Mouse (Mus musculus) A20 (cell line): ENCODE data around the gene Nrbp1.
"Not testable (repeated sequence)": the region's sequence is repeated elsewhere in the genome, so short reads cannot be mapped to it uniquely, and the experiment has no call there.

Source experiments
- DNase-seq: peaks from one replicate; pipeline ENCODE4 v3.0.0-alpha.2; 2011; ENCODE audit warnings: low read depth, low spot score

Gene Nrbp1

DNA sequence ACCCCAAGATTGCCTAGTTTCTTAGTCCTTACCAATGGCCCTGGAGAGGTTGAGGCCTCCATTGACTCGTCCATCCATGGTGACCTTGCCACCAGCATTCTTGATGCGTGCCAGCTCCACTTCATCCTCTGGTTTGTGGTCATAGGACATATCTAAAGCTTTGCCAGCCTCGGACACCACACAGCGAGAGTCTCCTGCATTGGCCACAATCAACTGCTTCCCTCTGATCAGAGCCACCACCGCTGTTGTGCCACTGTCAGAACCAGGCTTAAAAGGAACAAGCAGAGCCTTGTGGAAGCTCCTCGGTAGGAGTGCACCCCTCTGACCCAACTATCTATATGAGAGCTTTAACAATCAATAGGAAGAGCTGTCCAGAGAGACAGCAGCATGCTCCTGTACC, 36.2 kb upstream of the Nrbp1 start:
- no peak for DNase-seq

DNA sequence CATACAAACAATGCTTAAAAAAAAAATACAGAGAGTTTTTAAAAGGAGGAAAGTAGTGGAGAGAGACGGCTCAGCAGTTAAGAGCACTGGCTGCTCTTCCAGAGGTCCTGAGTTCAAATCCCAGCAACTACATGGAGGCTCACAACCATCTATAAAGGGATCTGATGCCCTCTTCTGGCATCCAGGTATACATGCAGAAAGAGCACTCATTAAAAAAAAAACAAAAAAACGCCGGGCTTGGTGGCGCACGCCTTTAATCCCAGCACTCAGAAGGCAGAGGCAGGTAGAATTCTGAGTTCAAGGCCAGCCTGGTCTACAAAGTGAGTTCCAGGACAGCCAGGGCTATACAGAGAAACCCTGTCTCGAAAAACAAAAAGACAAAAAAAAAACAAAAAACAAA, 24.1 kb upstream of the Nrbp1 start:
- DNase-seq = not testable (repeated sequence)

DNA sequence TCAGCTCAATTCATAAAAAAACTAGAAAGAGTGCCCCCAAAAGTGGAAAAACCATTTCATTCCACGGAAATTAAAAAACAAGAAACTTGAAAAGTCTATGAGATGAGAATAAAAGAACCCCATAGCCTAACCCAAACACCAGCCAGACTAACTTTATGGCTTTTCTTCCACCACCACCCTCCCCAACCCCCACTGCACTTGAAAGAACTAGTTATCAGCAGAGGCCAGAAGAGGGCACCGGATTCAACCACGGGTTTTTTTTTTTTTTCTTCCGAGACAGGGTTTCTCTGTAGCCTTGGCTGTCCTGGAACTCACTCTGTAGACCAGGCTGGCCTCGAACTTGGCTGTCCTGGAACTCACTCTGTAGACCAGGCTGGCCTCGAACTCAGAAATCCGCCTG, 22.4 kb upstream of the Nrbp1 start:
- peak; percentile 62 for DNase-seq

DNA sequence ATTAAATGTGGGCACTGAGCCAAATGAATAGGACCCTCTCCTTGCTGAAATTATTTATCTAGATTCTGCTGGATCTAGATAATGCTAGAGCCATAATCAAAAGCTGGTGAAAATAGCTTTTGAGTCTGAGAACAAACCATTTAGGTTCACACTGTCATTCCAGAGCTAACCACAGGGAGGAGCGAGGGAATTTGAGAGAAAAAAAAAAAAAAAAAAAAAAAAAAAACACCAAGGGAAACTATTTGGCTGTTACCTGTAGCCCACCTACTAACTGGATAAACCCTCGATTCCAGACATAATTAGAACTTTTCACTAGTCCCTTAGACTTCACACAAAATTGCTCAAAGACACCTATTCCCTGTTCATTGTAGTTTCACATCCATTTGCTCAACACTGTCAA, 21.6 kb upstream of the Nrbp1 start:
- DNase-seq = peak; percentile 38

DNA sequence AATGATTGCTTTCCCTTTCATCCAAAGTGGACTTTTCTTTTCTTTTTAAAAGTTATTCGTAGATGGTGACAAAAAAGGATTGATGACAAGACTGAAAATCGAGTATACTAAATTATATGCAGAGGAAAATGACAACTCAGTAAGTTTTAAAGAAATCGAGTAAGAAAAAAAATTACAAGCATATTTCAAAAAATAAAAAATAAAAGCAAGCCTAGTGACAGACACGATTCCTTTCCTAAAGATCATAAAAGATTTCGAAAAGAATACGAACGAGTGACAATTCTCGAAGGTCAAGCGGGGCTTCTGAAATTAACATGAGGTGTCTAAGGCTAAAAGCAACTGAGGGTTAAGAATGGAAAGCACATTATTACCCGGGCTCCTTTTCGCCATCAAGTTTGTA, 21.2 kb upstream of the Nrbp1 start:
- peak; percentile 28 for DNase-seq

DNA sequence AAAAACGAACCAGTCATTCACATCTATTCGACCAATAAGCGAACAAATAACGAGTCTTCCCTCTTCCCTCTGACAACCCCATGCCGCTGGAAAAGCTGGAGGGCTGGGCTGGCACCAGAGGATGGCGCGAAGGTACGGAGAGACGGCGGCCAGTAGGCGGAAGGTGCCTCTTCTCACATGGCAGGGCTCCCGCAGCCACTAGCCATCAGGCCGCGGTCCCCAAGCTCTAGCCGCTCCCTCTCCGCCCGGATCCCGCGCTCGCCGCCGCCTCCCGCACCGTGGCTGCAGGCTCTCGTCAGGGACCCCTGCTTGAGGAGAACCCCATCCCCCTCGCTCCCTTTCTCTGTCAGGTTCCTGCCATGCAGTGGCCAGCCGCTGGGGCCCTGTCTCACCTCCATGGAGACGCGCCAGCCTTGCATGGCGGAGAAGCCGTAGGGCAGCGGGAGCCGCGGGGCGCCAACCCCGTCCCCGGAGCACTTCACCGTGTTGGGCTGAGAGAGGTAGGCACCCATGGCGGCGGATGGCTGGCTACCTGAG, 20.7 kb upstream of the Nrbp1 start:
- DNase-seq = no peak

DNA sequence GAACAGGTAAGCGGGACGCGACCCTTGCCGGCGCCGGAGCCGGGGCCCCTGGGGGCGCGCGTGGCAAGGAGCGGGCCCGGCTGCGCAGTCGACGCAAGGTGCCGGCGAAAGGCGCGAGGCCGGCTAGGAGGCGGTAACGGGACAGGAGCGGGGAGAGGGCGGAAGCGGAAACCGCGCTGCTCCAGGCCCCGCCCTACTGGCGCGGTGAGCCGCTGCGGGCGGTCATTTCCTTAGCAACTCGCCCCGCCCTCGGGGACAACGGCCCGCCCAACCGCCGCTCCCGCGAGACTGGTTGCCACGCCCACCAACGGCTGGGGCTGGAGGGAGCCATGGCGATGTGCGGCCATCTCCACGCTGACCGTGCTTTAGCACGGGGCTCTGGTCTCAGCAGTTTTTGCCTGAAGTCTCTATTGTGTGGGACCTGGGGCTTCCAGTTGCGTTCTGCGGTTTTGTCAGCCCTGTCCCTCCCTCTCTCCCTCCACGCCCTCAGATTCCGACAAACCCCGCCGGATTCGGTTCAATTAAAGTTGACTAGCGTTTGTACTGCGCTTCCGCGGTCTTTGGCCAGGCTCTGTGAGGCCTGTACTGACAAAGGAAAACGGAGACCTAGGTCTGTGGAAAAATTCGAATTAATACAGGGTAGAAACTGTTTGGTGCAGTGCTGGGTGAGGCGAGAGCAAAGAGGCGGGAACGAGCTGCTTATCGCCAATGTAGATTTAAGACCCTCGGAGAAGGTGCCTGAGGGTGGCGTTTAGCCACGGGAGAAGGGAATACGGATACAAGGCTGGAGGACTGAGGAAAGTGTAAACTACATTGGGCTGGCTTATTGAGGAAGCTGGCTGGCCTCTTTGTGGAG, 20.0 kb upstream of the Nrbp1 start, which contains the start of gene Ppm1g:
TSS of gene Ppm1g (minus strand) at position 240 of the 856 bp plus-strand sequence.
- DNase-seq = peak; percentile 97

DNA sequence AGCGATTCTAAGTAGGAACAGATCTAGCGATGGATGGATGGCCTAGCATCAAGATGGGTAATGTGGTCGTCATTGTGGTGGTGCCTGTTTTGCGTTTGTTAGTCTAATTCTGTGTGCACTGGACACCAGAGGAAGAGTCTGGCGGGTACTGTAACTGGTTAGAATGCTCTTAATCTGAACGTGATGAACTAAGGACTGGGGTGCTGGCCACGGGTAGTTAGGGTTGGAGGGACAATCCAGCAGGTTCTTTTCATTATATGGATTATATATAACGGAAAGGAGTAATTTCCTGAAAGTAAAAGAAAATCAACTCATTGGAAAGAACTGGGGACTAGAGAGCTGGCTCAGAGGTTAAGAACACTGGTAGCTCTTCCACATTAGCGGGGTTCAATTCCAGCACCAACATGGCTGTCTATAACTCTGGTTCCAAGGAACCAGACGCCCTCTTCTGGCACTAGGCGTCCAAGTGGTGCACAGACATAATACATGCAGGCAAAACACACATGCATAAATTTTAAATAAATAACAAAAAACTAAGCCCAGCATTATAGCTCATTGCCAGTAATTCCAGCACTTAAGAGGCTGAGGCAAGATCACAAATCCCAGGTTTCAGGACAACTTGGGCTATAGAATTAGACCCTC, 19.2 kb upstream of the Nrbp1 start:
- DNase-seq = peak; percentile 87

DNA sequence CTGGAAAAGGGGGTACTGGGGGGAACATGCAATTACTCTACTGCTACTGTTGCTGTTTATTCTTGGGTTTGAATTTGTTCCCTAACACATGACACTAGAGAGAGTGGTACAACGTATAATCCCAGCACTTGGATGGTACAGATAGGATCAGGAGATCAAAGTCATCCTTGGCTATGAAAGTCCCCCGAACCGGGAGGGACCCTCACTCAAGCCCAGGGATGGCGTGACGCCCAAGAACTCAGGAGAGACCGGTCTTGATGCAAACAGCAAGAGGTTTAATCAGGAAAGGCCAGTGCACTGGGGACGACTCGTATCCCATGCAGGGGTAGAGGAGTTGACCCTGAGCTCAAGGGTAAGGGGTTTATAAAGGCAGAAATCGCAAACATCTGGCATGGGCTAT, 18.0 kb upstream of the Nrbp1 start:
- no peak for DNase-seq

DNA sequence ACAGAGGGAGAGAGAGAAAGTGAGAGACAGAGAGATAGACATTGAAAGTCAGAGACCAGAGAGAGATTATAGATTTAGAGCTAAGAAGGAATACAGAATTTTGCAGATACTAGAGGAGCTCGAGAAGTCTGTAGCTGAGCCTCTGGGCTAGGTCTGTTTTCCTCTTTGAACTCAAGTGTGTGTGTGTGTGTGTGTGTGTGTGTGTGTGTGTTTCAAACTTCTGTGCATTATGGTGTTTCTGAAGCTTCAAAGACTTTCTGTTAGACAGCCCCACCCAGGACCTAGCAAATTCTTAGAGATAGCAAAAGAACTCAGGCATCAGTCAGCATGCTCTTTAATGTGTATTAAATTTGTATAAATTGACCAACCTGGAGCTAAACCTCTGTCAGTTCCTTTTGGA, 14.0 kb upstream of the Nrbp1 start:
- DNase-seq = no peak

DNA sequence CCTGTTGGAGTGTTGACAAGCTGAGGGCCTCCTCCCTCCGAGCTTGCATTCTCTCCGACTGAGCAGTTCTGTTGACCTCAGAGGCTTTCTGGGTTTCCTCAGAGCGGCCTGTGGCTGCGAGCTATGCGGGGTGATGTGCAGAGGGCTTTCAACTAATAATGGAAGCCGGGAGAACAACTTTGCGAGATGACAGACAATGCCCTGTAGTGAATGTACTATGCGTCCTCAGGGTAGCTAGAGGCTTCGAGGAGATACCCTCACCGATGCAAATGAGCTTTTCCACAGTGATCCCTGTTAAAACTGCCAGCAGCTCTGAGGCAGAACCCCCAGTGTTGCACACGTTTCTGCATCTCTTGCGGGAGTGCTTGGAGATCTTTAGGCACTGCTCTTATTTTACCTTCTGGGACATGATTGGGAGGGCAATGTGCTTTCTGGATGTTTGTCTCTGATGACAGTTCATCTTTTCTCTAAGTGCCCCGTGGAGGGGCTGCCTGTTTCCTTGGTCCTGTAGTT, 914 bp downstream of the Nrbp1 start:
- no peak for DNase-seq

DNA sequence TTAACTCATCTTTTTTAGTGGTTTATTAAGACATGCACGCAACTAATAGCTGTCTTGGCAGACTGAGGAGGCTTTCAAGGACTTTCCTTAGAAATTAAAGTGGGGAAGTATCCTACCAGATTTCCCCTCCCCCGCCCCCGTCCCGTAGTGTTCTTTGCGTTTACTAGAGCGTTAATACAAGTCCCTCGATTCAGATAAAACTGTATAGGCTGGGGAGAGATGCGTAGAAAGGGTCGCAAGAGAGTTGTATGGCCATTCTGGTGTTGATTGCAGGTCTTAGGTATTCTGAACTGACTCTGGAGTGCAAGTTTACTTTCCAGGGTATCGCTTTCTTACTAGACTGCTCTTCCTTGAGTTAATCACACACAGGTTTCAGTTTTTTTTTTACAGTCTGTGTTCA, 1.5 kb downstream of the Nrbp1 start:
- DNase-seq = no peak

DNA sequence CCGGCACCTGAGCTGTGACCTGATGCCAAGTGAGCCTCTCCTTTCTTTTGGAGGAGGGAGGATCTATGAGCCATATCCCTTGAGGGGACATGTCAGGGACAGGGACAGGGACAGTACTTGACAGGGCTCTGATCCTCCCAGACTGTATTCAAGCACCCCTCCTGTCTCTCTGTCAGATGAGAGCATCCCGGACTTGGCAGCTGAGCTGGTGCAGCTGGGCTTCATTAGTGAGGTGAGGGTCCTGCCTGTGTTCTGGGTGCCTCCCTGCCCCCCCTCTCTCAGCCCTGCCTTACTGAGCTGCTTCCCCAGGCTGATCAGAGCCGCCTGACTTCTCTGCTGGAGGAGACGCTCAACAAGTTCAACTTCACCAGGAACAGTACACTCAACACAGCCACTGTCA, 10.1 kb downstream of the Nrbp1 start:
- DNase-seq = no peak

DNA sequence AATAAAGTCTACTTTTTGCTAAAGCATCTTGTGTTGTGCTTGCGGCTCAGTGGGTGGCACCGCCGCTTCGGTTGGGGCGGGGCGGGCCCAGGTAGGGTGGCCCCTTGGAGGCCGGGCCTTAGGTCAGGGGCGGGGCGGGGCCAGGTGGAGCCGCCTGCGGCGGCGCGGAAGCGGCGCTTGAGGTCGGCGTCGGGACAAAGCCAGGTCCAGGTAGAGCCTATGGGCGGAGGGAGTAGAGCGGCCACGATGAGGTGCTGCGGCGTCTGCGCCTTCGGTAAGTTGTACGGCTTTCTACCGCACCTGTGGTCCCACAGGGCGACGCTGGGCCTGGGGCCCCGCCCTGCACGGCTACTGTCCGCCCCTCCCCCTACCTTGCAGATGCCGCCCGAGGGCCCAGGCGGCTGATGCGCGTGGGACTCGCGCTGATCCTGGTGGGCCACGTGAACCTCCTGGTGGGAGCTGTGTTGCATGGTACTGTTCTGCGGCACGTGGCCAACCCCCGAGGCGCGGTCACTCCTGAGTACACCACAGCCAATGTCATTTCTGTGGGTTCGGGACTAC, 11.0 kb downstream of the Nrbp1 start, which contains the start of gene Krtcap3:
TSS of gene Krtcap3 (plus strand) at position 151 of the 561 bp plus-strand sequence.
- DNase-seq = no peak

DNA sequence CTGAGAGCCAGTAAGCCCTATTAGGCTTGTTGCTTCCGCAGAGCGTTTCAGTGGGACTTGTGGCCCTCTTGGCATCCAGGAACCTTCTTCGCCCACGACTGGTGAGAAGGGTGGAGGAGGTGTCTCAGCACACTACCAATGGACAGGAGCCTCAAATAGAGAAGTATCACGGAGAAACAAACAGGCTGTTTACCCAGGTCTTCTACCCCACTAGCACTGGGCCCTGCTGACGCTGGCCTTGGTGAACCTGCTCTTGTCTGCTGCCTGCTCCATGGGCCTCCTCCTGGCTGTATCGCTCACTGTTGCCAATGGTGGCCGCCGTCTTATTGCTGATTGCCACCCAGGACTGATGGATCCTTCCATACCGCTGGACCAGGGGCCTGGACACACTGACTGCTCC, 11.5 kb downstream of the Nrbp1 start:
- DNase-seq = no peak

DNA sequence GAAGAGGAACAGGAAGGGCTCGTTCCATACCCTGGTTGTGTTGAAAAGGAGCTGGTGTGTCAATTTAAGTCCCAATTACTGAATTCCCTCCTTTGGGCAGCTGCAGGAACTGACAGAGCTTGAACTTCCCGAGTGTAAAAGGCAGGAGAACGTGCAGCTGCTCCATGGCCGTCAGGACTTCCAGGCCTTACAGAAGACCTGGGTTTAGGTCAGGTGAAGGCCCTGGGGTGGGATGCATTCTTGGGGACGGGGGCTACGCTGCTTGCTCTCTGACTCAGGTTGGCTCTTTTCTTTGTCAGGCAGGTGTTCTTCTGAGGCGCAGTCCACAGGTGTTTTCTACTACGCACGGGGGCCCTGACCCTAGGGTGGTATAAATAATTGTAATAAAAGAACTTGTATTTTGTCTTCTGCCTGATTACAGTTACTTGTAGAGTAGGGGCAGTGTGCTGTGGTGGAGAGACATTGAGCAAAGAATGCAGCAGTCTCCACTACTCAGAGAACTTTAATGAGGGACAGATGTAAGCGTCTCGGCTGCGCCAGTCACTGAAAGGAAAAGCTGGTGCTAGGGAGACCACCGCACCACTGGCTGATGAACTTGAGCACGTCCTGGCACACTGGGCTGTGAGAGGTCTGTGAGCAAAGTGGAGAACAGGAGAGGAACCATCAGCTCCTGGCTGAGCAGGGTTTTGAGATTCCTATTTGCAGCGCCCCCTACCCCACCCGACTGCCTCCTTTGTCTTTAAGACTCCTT, 12.3 kb downstream of the Nrbp1 start:
- no peak for DNase-seq

DNA sequence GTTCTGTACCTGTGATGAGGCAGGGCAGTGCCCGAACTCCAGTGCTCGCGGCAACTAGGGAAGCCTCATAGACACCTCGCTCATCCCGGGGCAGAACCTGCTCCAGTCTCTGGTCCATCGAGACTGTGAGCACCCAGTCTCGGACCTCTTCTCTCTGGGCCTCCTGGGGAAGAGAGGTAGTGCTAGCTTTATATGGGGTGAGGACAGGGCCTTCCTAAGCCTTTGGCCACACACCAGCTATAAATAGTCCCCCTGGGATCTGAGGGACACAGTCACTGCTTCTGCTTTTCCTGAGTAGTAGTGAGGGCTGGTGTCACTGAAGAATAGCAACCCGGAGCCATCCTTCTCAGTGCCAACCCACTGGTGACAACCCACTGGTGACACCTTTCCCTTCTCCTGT, 13.1 kb downstream of the Nrbp1 start:
- DNase-seq = no peak

DNA sequence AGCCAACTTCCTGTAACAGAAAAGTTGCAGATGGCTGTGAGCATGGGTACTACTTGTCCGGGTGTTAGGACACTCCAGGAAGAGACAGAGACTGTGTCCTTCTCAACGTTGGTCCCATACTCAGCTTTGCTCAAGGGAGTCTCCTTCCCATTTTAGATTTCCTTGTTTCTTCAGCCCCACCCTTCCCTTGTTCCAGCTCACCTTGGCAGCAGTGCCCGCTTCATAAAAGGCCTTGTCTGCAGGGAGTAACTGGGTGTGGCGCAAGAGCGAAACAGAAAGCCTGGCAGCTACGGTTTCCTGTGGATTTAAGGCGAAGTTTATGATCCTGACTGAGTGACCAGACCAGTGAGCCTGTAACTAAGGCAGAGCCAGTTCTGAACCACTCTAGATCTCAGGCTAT, 13.8 kb downstream of the Nrbp1 start:
- no peak for DNase-seq

DNA sequence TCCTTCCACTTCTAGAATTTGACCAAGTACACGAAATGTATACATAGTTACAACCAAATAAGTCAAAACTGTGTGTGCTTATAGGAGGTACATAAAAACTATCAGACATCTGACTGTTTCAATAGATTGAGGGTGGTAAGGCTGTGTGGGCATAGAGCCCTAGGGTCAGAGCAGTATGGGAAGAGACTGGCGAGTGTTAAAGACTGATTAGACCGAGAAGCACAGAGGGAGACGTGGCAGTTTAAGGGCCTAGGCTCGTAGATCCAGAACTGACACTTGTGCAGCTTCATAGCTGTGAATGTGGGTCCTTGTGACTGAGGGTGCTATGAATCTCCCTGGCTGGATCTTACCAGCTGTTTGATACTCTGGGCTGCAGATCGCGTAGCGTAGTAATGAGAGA, 14.2 kb downstream of the Nrbp1 start:
- DNase-seq = no peak

DNA sequence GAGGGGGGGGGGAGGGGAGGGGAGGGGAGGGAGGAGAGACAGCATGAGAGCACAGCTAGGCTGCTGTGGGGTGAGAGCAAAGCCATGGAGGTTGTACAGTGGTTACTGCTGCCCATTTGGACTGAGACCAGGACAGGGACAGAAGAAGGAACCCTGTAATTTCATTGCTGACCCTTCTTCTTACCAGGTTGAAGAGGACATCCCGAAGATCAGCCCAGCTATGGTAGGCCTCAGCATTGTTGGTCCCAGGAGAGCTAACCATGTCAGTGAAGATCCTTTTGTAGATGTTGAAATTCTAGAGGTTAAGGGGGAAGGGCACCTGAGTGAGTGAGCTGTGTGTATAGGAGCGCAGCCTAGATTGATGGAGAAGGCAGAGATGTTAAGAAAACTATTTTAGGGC, 14.7 kb downstream of the Nrbp1 start:
- no peak for DNase-seq

DNA sequence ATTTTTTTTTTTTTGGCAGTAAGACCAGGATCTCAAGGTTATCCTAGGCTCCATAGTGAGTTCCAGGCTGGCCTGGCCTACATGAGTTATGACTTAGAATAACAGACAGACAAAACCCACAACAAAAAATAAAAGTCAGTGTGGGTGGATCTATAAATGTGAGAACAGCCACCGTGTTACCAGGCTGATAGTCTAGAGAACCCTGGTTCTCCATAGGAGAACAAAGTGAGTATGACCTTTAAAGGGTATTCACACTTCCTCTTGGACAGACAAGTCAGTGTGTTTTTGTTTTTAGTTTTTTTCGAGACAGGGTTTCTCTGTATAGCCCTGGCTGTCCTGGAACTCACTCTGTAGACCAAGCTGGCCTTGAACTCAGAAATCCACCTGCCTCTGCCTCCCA, 15.3 kb downstream of the Nrbp1 start:
- DNase-seq = no peak

DNA sequence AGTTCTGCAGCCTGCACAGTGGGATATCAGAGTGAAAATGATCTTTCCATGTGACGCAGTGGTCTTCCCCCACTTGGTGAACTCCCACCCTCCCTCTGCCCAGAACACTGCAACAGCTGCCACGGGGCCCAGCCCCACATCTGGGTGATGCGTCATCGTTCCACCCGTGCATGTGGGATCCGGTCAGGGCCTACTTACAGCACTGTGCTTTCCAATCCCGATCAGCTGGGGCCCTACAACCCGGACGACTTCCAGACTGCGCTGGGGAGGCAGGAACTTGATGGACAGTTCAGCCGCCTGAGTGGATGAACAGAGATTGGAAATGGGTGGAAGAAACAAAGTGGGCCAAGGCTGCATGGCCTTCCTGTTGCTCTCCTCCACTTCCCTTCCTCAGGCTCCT, 17.0 kb downstream of the Nrbp1 start:
- DNase-seq = no peak
